Mouse (Mus musculus) neural tube, embryonic 12.5 days (tissue): ENCODE measurements around the gene Slbp. TPM values are rescaled to one million over a fixed set of nuclear protein-coding genes. Genes with fewer than 3 reads are reported as not detected.

ENCODE experiments used
- ATAC-seq: fragments of 200-750 bp; cut with Nextera tagmentation; 2 replicates; pipeline ENCODE4 v1.8.0; 2017; ENCODE audit warnings: low read depth, mild to moderate bottlenecking, moderate TSS enrichment, moderate library complexity; ENCODE audit not compliant: low FRiP score
- H3K27ac ChIP-seq: fragments of 300-500 bp; sonication (generic); 2 replicates; pipeline ENCODE4 v1.5.1; 2016
- H3K27me3 ChIP-seq: fragments of 300-500 bp; sonication (generic); replicated peaks from 2 replicates; pipeline ENCODE4 v1.6.1; 2016; ENCODE audit warnings: mild to moderate bottlenecking
- H3K36me3 ChIP-seq: fragments of 300-500 bp; sonication (generic); 2 replicates; pipeline ENCODE4 v1.6.1; 2016; ENCODE audit warnings: mild to moderate bottlenecking
- H3K4me1 ChIP-seq: fragments of 300-500 bp; sonication (generic); 2 replicates; pipeline ENCODE4 v1.6.1; 2016
- H3K4me2 ChIP-seq: fragments of 300-500 bp; sonication (generic); replicated peaks from 2 replicates; pipeline ENCODE4 v1.6.1; 2016; ENCODE audit warnings: mild to moderate bottlenecking
- H3K4me3 ChIP-seq: fragments of 300-500 bp; sonication (generic); 2 replicates; pipeline ENCODE4 v1.5.1; 2016
- H3K9ac ChIP-seq: fragments of 300-500 bp; sonication (generic); 2 replicates; pipeline ENCODE4 v1.6.1; 2016; ENCODE audit warnings: mild to moderate bottlenecking
- H3K9me3 ChIP-seq: fragments of 300-500 bp; sonication (generic); 2 replicates; pipeline ENCODE4 v1.6.1; 2016; ENCODE audit warnings: mild to moderate bottlenecking
- WGBS: fragments of 180-500 bp; shearing (Covaris S2); methylation state at CpG from one replicate; pipeline ENCODE4 v1.1.7; 2016; 5-methylcytosine and 5-hydroxymethylcytosine counted together
- polyA plus RNA-seq: library from polyadenylated mRNA; unstranded; fragments of >200 nt; fragmentation: Nextera tagmentation; extraction: Ambion mirVana; gene quantifications from 2 replicates; pipeline ENCODE4 v1.2.1, GENCODE M21; 2016

The Slbp gene
- polyA plus RNA-seq, 1 experiment from 2014 or later = 184 TPM

DNA sequence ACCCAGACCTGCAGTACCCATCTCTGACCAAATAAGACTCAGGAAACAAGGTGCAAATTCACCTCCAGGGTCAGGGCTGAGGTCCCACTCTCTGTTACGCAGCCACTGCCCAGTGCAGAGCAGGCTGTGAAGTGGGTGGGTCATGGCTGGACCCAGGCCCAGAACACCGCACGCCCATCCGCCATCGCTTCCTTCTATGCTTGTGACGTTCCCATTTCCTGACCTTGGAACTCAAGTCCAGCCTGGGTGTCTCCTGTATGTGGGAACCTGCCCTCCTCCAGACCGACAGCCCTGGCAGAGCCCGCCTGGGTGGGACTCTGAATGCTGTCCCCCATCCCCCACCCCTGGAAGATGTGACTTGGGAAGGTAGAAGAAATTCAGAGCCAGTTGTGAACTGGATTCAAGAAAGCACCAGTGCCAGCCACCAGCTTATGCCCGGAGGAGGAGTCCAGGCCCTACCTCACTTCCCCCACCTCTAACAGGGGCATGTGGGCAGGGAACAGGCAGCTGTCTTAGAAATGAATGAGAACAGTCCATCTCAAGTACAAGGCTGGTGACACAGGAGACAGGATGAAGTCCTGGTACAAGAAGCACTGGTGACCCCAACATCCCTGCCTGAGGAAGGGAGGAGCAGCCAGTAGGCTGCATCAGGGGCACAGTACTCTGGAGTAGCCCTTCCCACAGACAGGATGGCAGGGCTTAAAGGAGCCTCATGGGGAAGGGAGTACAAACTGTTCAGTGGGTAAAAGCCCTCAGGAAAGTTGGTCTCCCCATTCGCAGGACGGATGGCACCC, 37.7 kb upstream of the Slbp start:
- H3K4me3 ChIP-seq = no peak overlapping the region
- H3K9ac ChIP-seq = no peak overlapping the region
- ATAC-seq = no peak
- peak overlapping the region; percentile 26; the same call in 1 of the 2 replicates for H3K27ac ChIP-seq
- no peaks in the 10 kb centered on the region for H3K9me3 ChIP-seq
- 52% methylated on average over 11 of the region's 11 CpGs for WGBS
- peaks cover 70% of the 10 kb centered on the region for H3K4me1 ChIP-seq
- peaks cover 23% of the 10 kb centered on the region for H3K27me3 ChIP-seq
- H3K4me2 ChIP-seq = peak overlapping the region; percentile 45
- H3K36me3 ChIP-seq = no peaks in the 10 kb centered on the region

DNA sequence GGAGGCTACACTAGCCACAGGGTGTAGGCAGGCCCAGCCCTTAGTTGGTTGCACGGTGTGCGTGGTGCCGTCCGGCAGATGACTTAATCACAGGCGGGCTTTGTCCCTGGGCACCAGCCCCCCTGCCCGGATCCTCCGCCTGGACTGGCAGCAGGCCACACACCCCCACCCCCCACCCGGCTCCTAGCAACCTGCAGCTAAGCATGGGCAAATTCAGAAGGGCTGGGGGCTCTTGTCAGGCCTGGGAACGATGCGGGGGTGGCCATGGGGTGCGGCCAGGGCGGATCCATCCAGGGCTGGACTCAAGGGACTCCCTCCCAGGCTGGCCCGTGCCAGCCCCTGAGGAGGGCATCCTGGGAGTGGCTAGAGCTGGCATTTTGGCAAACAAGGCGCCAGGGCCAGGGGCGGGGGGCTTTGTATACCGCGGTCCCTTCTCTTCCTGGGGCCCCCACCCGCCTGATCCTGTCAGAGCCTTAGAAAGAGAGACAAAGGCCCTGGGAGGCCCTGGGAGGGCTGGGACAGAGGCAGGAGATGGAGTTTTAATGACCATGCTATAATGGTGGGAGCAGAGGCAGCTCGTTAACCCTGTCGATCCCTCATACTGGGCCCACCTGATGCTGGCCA, 37.0 kb upstream of the Slbp start:
- peak overlapping the region; percentile 45 for H3K4me2 ChIP-seq
- peak overlapping the region; percentile 34 for H3K9ac ChIP-seq
- no peaks in the 10 kb centered on the region for H3K36me3 ChIP-seq
- H3K4me1 ChIP-seq = peaks cover 63% of the 10 kb centered on the region
- H3K27ac ChIP-seq = peak overlapping the region; percentile 28; the same call in 1 of the 2 replicates
- H3K9me3 ChIP-seq = no peaks in the 10 kb centered on the region
- no peak overlapping the region for H3K4me3 ChIP-seq
- 16% methylated on average over 20 of the region's 20 CpGs for WGBS
- peaks cover 16% of the 10 kb centered on the region for H3K27me3 ChIP-seq
- ATAC-seq = peak; percentile 86

DNA sequence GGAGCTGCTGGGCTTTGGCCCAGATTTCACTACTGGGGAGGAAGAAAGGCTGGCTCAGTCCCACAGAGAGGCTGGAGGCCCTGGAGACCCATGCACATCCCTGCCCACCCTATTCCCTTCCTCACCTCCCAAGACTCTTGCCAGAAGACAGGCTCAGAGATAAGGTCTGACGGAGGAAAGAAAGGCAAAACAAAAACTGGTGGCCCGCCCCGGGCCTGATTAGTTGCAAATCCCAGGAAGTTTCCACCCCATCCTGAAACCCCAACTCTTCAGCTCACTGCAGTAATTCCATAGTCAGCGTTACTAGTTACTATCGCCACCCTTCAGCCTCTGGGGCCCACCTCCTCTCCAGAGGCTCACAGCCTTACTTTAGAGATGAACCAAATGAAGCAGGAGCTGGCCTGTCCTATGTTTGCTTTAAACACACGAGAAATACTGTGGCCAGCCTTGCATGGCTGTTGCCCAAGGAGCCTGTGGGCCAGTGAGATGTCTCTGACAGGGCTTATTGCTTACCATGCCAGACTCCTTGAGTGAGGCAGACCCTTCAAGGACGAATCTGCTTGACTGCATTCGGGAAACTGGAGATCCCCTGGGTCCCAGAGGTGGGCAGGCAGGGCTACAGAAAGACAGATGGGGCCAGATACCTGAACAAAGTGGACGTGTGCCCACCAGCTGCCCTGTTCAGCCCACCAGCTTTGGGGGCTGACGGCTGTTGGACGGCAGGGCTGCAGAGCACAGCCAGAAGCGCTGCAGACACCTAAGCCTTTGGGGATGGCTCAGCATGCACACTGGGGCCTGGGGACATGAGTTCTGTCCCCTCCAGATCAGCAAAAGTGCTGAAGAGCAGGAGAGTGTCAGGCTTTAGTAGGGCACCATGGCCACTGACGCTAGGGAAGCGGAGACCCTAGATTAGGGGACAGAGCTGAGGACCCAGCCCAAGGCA, 36.2 kb upstream of the Slbp start:
- H3K4me2 ChIP-seq = peak overlapping the region; percentile 45
- peak overlapping the region; percentile 34 for H3K9ac ChIP-seq
- H3K9me3 ChIP-seq = no peaks in the 10 kb centered on the region
- WGBS = 52% methylated on average over 14 of the region's 14 CpGs
- H3K27me3 ChIP-seq = peaks cover 10% of the 10 kb centered on the region
- H3K36me3 ChIP-seq = no peaks in the 10 kb centered on the region
- ATAC-seq = no peak
- H3K4me1 ChIP-seq = peaks cover 56% of the 10 kb centered on the region
- H3K4me3 ChIP-seq = no peak overlapping the region
- H3K27ac ChIP-seq = peak overlapping the region; percentile 28; the same call in 1 of the 2 replicates

DNA sequence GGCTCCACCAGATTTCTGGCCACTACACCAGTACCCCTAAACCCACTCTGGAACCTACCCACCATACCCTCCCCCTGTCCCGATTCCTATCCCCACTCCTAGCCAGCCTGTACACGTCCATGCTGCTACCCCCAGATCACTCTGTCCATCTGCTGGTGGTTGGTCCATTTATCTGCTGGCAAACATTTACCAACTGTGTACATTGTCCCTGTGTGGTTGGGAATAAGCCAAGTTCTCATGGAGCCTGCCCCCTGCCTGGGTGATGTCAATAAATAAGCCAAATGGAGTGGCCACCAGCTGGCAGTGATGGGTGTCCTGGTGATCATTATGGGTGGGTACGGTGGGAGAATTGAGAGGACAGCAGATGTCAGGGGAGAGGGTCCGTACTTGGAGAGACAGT, 34.8 kb upstream of the Slbp start:
- peaks cover 10% of the 10 kb centered on the region for H3K27me3 ChIP-seq
- WGBS = 58% methylated on average over 4 of the region's 4 CpGs
- no peak overlapping the region for H3K27ac ChIP-seq
- ATAC-seq = no peak
- H3K4me2 ChIP-seq = no peak overlapping the region
- H3K9me3 ChIP-seq = no peaks in the 10 kb centered on the region
- peaks cover 43% of the 10 kb centered on the region for H3K4me1 ChIP-seq
- no peak overlapping the region for H3K9ac ChIP-seq
- H3K4me3 ChIP-seq = no peak overlapping the region
- H3K36me3 ChIP-seq = no peaks in the 10 kb centered on the region

DNA sequence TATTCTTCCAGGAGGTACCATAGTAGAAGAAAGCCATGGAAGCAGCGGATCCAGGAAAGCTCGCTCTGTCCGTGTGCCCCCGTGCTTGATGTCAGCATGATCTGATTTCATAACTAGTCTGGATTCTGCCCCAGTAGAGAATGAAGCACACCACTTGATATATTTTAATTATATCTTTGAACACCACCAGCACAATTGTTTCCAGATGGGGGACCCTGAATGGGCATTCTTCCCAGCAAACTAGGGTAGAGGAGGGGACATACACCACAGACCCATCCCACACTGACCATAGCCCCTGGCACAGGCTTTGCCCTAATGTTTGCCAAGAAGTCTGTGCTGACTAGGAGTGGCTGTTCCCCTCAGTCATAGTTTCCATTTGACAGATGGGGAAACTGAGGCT, 32.6 kb upstream of the Slbp start:
- H3K27me3 ChIP-seq = peaks cover 6% of the 10 kb centered on the region

DNA sequence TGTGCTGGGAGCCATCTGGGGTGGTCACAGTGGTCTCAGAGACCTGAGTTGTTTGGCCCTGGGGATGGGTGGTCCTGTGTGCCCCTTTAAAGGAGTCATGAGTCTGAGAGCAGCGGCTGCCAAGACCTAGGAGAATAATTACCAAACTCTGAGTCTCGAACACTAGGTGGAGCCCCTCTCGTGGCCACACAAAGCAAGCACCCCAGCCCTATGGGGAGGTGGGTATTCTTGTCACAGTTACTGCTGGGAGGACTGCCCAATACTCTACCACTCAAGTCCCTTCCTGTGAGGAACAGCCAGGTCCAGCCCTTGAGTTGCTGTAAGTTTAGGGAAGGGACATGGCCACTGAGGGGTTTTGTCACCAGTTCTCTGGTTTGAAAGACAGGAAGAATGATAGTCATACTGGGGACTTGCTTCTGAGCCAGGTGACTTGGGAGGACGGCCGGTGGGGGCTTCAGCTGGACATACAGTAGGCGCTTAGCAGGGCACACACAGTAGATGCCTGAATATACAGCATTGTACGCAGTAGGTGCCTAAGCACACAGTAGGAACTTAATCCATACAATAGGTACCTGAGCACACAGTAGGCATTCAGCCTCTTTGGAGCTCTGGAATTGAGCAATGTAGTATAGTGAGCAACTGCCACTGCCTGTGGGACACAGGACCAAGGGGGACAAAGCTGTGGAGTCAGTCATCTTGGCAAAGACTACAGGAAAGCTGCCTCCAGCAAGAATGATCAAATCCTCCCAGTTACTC, 31.7 kb upstream of the Slbp start:
- Histone ChIP-seq H3K27ac (no peak overlapping the region), H3K9ac (no peak overlapping the region)
- ATAC-seq = peak; percentile 74

More for the DNA sequence above, 32.6 kb upstream of the Slbp start:
- no peak overlapping the region for H3K4me2 ChIP-seq
- peaks cover 27% of the 10 kb centered on the region for H3K4me1 ChIP-seq
- H3K9ac ChIP-seq = no peak overlapping the region
- H3K36me3 ChIP-seq = no peaks in the 10 kb centered on the region
- 97% methylated on average over 4 of the region's 4 CpGs for WGBS
- no peaks in the 10 kb centered on the region for H3K9me3 ChIP-seq
- H3K27ac ChIP-seq = no peak overlapping the region
- ATAC-seq = no peak
- no peak overlapping the region for H3K4me3 ChIP-seq

DNA sequence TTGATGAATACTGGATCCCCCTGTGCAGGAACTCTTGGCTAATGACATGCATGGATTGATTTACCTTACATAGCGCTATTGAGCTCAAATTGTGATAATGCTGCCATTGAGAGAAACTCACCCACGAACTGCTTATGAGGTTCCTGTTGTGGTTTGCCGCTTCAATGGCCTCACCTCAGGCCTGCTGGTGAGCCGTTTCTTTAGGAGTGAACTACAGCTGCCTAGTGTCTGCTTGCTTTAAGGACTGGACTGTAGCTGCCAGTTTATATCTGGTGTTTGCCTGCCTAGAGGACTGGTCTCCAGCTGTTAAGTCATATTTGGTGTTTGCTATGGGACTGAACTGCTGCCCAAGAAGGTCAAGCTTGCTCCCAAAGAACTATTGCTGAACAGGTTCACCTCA, 30.6 kb upstream of the Slbp start:
- H3K9ac ChIP-seq = no peak overlapping the region
- peaks cover 7% of the 10 kb centered on the region; the same call in 1 of the 2 replicates for H3K4me1 ChIP-seq
- no peak for ATAC-seq
- WGBS = 70% methylated on average over 4 of the region's 4 CpGs
- H3K4me3 ChIP-seq = no peak overlapping the region
- H3K9me3 ChIP-seq = no peaks in the 10 kb centered on the region
- no peaks in the 10 kb centered on the region for H3K36me3 ChIP-seq
- H3K27me3 ChIP-seq = no peaks in the 10 kb centered on the region; the same call in 1 of the 2 replicates
- H3K27ac ChIP-seq = no peak overlapping the region
- H3K4me2 ChIP-seq = no peak overlapping the region

More for the DNA sequence above, 31.7 kb upstream of the Slbp start:
- H3K4me3 ChIP-seq = no peak overlapping the region
- 48% methylated on average over 7 of the region's 7 CpGs for WGBS
- H3K9me3 ChIP-seq = no peaks in the 10 kb centered on the region
- H3K4me2 ChIP-seq = no peak overlapping the region
- peaks cover 18% of the 10 kb centered on the region for H3K4me1 ChIP-seq
- no peaks in the 10 kb centered on the region for H3K36me3 ChIP-seq
- H3K27me3 ChIP-seq = peaks cover 5% of the 10 kb centered on the region

DNA sequence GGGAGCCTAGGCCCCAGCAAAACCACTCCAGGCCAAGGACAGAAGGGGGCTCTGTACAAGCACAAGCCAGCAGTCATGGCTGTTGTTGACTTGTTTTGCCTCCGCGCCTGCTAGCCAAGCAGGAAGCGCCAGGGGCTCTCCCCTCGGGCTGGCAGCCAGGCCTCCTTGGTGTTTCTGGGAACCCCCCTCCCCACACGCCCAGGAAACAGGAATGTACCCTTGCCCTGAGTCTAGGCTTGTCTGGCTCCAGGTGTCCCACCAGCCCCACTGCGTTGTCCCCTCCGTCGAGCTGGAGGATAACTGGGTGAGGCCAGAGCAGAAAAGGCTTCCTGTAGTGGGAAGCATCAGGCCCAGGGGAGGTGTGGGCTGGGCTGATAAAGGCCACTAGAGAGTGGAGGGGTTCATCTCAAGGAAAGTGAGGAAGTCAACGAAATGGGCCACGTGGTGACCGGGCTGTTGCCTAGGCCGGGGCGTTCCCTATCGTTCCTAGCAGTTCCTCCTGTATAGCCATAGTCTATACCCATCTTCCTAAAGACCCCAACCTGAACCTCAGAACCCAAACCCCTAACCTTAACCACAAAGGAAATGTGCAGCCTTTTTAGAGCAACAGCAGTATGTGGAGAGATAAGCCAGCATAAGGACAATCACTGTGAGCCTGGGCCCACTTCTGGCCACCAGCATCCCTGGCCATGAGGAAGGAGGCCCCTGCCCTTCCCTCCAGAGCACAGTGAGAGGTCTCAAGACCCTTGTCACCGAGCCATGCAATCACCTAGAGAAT, 29.4 kb upstream of the Slbp start:
- H3K27me3 ChIP-seq = no peaks in the 10 kb centered on the region
- no peak overlapping the region for H3K27ac ChIP-seq
- H3K4me2 ChIP-seq = no peak overlapping the region
- 83% methylated on average over 15 of the region's 15 CpGs for WGBS
- no peak for ATAC-seq
- H3K36me3 ChIP-seq = no peaks in the 10 kb centered on the region
- H3K4me3 ChIP-seq = no peak overlapping the region
- H3K4me1 ChIP-seq = no peaks in the 10 kb centered on the region
- H3K9ac ChIP-seq = no peak overlapping the region
- no peaks in the 10 kb centered on the region for H3K9me3 ChIP-seq

DNA sequence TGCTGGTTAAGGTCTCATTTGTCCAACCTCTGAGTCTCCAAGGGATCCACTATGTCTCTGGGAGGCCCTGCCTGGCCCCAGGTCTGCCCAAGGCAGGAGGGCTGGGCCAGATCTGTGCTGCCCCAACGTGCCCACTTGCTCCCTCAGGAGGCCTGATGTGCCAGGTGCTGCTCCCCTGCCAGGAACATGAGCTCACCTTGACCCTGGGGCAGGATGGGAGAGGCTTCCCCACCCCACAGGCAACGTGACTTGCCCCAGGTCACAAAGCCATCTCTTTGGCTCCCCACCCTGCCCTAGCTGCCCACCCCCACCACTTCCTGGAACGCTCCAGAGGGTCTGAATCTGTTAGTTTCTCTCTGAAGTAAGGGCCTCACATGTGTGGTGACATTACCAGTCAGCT, 28.7 kb upstream of the Slbp start:
- no peak overlapping the region for H3K4me2 ChIP-seq
- no peaks in the 10 kb centered on the region for H3K27me3 ChIP-seq
- H3K36me3 ChIP-seq = no peaks in the 10 kb centered on the region
- H3K9me3 ChIP-seq = no peaks in the 10 kb centered on the region
- no peak overlapping the region for H3K27ac ChIP-seq
- no peak for ATAC-seq
- H3K9ac ChIP-seq = no peak overlapping the region
- H3K4me1 ChIP-seq = no peaks in the 10 kb centered on the region
- WGBS = 72% methylated on average over 3 of the region's 3 CpGs
- H3K4me3 ChIP-seq = no peak overlapping the region

DNA sequence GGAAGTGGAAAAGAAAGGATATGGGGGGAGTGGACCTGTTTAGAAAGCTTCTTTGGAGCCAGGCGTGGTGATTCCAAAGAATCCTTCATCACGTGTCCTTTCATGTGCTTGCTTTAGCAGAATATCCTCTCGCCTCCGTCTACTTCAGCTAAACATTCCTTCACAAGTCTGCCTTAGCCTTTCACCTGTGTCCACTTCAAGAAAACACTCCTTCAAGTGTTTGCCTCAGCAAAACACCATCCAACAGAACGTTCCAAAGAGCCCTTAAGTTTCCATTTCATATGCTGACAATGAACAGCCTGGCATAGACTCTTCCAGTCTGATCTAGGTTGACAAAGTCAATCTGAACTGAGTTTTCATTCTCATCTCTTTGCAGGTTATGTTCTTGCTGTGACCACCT, 25.9 kb upstream of the Slbp start:
- Histone ChIP-seq H3K4me1 (peaks cover 6% of the 10 kb centered on the region), H3K27me3 (no peaks in the 10 kb centered on the region), H3K36me3 (0 out of 2 replicates have a peak, but pooled peaks cover 2% of the 10 kb centered on the region), H3K9me3 (no peaks in the 10 kb centered on the region), H3K27ac (no peak overlapping the region), H3K4me3 (no peak overlapping the region), H3K9ac (no peak overlapping the region), H3K4me2 (no peak overlapping the region)
- WGBS = 90% methylated on average over 5 of the region's 5 CpGs
- no peak for ATAC-seq

DNA sequence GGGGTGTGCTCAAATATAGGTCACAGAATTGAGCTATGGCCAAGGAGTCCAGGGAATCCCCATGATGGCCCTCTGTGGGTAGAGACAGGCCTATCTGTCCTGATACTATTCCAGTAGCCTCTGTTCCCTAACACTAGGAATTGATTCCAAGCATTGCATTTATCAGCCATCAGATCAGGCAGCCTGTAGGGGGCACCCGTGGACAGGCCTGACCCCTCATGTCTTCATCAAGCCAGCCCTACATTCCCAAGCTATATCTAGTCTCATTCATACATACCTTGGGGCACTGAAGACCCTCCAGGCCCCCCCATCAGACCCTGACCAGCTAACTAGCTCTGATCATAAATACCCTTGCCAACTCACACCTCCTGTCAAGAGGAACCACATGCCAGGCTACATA, 23.6 kb upstream of the Slbp start:
- peaks cover 6% of the 10 kb centered on the region for H3K4me1 ChIP-seq
- peak; percentile 33; the same call in 1 of the 2 replicates for ATAC-seq
- H3K9ac ChIP-seq = no peak overlapping the region
- H3K27me3 ChIP-seq = no peaks in the 10 kb centered on the region
- H3K9me3 ChIP-seq = no peaks in the 10 kb centered on the region
- H3K36me3 ChIP-seq = peaks cover 20% of the 10 kb centered on the region
- no peak overlapping the region for H3K4me3 ChIP-seq
- H3K27ac ChIP-seq = no peak overlapping the region
- no peak overlapping the region for H3K4me2 ChIP-seq
- WGBS = 0% methylated on average over 1 of the region's 1 CpGs
